Mouse (Mus musculus): ENCODE results near the gene Tspan7.

The Tspan7 gene

GRCm38 (mm10) chrX:10484872-10485569, at the start of gene Tspan7:
Gene Tspan7 (plus strand): TSS chrX:10485158.
- no peak for DNase-seq (ENCODE audit: low read depth, low spot score)

GRCm38 (mm10) chrX:10449323-10449980, 35.5 kb upstream of the Tspan7 start:
- DNase-seq (ENCODE audit: low read depth, low spot score): no peak

- DNase-seq (ENCODE audit: low read depth, low spot score): no peak
These were observed 34.6 kb upstream of the Tspan7 start for GRCm38 (mm10) chrX:10450143-10451060.

- DNase-seq (ENCODE audit: low read depth, low spot score): peak; percentile 17
These were observed 31.2 kb upstream of the Tspan7 start for GRCm38 (mm10) chrX:10453798-10454197.

- no peak for DNase-seq (ENCODE audit: low read depth, low spot score)
These were observed 27.7 kb upstream of the Tspan7 start for GRCm38 (mm10) chrX:10457256-10457655.

- DNase-seq (ENCODE audit: low read depth, low spot score): no peak
These were observed 7.9 kb upstream of the Tspan7 start for GRCm38 (mm10) chrX:10477088-10477487.

- no peak for DNase-seq (ENCODE audit: low read depth, low spot score)
These were observed 5.7 kb upstream of the Tspan7 start for GRCm38 (mm10) chrX:10479031-10479886.

- DNase-seq (ENCODE audit: low read depth, low spot score): no peak
These were observed 5.0 kb upstream of the Tspan7 start for GRCm38 (mm10) chrX:10479943-10480342.

GRCm38 (mm10) chrX:10485664-10486211, 780 bp downstream of the Tspan7 start:
- no peak for DNase-seq (ENCODE audit: low read depth, low spot score)

GRCm38 (mm10) chrX:10498580-10498979, 13.6 kb downstream of the Tspan7 start:
- DNase-seq (ENCODE audit: low read depth, low spot score): no peak

- DNase-seq (ENCODE audit: low read depth, low spot score): no peak
These were observed 17.7 kb downstream of the Tspan7 start for GRCm38 (mm10) chrX:10502616-10503015.

- no peak for DNase-seq (ENCODE audit: low read depth, low spot score)
These were observed 29.5 kb downstream of the Tspan7 start for GRCm38 (mm10) chrX:10514417-10514816.

- peak; percentile 16 for DNase-seq (ENCODE audit: low read depth, low spot score)
These were observed 30.0 kb downstream of the Tspan7 start for GRCm38 (mm10) chrX:10514971-10515370.

- DNase-seq (ENCODE audit: low read depth, low spot score): no peak
These were observed 31.5 kb downstream of the Tspan7 start for GRCm38 (mm10) chrX:10516448-10516847.

- no peak for DNase-seq (ENCODE audit: low read depth, low spot score)
These were observed 32.0 kb downstream of the Tspan7 start for GRCm38 (mm10) chrX:10516925-10517324.

- DNase-seq (ENCODE audit: low read depth, low spot score): no peak
These were observed 32.8 kb downstream of the Tspan7 start for GRCm38 (mm10) chrX:10517756-10518155.

GRCm38 (mm10) chrX:10518510-10518909, 33.6 kb downstream of the Tspan7 start:
- DNase-seq (ENCODE audit: low read depth, low spot score): no peak

GRCm38 (mm10) chrX:10535450-10535849, 50.5 kb downstream of the Tspan7 start:
- peak; percentile 14 for DNase-seq (ENCODE audit: low read depth, low spot score)

GRCm38 (mm10) chrX:10539009-10539408, 54.1 kb downstream of the Tspan7 start:
- no peak for DNase-seq (ENCODE audit: low read depth, low spot score)

- DNase-seq (ENCODE audit: low read depth, low spot score): no peak
These were observed 54.7 kb downstream of the Tspan7 start for GRCm38 (mm10) chrX:10539482-10540166.

All from 3T3-L1 (cell line).